In the genomic region with DNA sequence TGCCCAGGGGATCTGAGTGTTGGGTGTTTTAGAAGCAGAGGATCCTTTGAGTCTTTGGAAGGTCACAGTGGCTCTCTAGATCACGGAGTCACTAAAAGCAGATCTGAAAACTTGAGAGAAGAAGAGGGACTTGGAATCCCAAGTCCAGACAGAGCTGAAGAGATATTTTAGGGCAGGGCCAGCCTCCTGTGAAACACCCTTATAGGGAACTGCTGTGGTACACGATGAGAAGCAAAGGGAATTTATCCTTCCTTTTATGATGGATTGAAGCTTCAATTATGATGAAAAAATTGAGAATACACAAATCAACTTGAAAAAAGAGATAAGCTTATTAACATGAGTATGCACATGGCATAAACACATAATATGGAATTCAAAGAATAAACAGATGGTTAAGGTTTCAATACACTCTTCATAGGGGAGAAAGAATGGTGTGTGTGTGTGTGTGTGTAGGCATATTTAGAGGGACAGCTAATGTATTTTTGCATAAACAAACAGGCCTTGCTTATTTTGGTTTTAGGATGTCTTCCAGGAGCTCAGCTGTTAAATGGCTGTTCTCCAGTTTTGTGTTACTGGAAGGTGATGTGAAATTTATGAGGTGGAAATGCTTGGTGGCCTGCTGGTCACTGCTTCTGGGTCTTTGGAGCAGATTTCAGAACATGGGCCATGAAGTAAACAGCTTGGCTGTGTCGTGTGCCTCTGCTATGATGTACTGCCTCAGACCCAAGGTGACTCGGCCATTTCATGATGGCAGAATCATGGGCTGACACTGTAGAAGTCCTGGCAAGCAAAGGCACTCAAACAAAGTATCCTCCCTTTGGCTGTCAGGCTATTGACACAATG, we compare ENCODE assay signal across 19 mouse cellular contexts.
DNase-seq lines count a peak whose midpoint lies in the region; ATAC-seq lines count a peak whose summit lies in the region.
"Had no signal": no experiment of that assay in that cellular context is flagged by ENCODE, and none has a peak within 500 bp of the region (broad histone marks: within the 10 kb centered on the region; RNA-seq: fewer than 3 reads in every experiment).

No protein-coding gene starts in this region.

- H3K27ac ChIP-seq in hindbrain, embryonic 15.5 days (replicated peaks) = peak overlapping the region; percentile 23; the same call in 1 of the 2 replicates
- no peak overlapping the region for H3K27ac ChIP-seq in hindbrain, embryonic 14.5 days
- H3K27ac ChIP-seq in intestine, embryonic 15.5 days = 0 out of 2 replicates have a peak overlapping the region, but pooled peaks have one; percentile 14
- H3K27ac ChIP-seq: embryonic facial prominence, embryonic 12.5 days; heart, embryonic 15.5 days; hindbrain, embryonic 10.5 days; neural tube, embryonic 12.5 days had no signal

- WGBS in hindbrain, embryonic 15.5 days = 77% methylated on average over 4 of the region's 4 CpGs
- 78% methylated on average over 4 of the region's 4 CpGs for WGBS in hindbrain, embryonic 14.5 days
- WGBS in intestine, embryonic 15.5 days = 54% methylated on average over 4 of the region's 4 CpGs

- no peaks in the 10 kb centered on the region for H3K9me3 ChIP-seq in hindbrain, embryonic 15.5 days
- no peaks in the 10 kb centered on the region for H3K9me3 ChIP-seq in hindbrain, embryonic 14.5 days (ENCODE audit: control insufficient read depth, low read length)
- H3K9me3 ChIP-seq in intestine, embryonic 15.5 days = no peaks in the 10 kb centered on the region
- H3K9me3 ChIP-seq: embryonic facial prominence, embryonic 12.5 days; heart, embryonic 15.5 days; neural tube, embryonic 12.5 days had no signal

- no peaks in the 10 kb centered on the region for H3K27me3 ChIP-seq in hindbrain, embryonic 15.5 days
- no peaks in the 10 kb centered on the region for H3K27me3 ChIP-seq in hindbrain, embryonic 14.5 days (ENCODE audit: control insufficient read depth, insufficient read depth, low read length)
- H3K27me3 ChIP-seq in intestine, embryonic 15.5 days (replicated peaks) = no peaks in the 10 kb centered on the region
- H3K27me3 ChIP-seq: CH12.LX; embryonic facial prominence, embryonic 12.5 days; heart, embryonic 15.5 days; neural tube, embryonic 12.5 days had no signal

- peaks cover 31% of the 10 kb centered on the region for H3K4me1 ChIP-seq in hindbrain, embryonic 15.5 days (replicated peaks)
- peaks cover 20% of the 10 kb centered on the region for H3K4me1 ChIP-seq in hindbrain, embryonic 14.5 days (replicated peaks; ENCODE audit: control insufficient read depth, insufficient read depth, low read length)
- peaks cover 9% of the 10 kb centered on the region; the same call in 1 of the 2 replicates for H3K4me1 ChIP-seq in intestine, embryonic 15.5 days (replicated peaks)
- H3K4me1 ChIP-seq: neural tube, embryonic 12.5 days had no signal

- ATAC-seq in hindbrain, embryonic 15.5 days (ENCODE audit: low FRiP score, low read depth) = no peak
- no peak for ATAC-seq in hindbrain, embryonic 14.5 days (ENCODE audit: low FRiP score)
- ATAC-seq in intestine, embryonic 15.5 days = no peak
- ATAC-seq: forebrain, embryonic 16.5 days; liver, postnatal 0 days had no signal

- H3K9ac ChIP-seq in hindbrain, embryonic 15.5 days = no peak overlapping the region
- H3K9ac ChIP-seq in hindbrain, embryonic 14.5 days = no peak overlapping the region
- H3K9ac ChIP-seq in intestine, embryonic 15.5 days = no peak overlapping the region
- H3K9ac ChIP-seq: embryonic facial prominence, embryonic 12.5 days; heart, embryonic 15.5 days; liver, postnatal 0 days; neural tube, embryonic 12.5 days had no signal

- intact Hi-C loops in left cerebral cortex, postnatal 25 days (cut with DNase I) = no loop called here

- DNase-seq in hindbrain, embryonic 14.5 days (ENCODE audit: low spot score) = no peak
- peak; percentile 41 for DNase-seq in kidney, postnatal 14 days
- DNase-seq in lung, postnatal 25 days (ENCODE audit: low spot score) = peak; percentile 53
- DNase-seq in left cerebral cortex, postnatal 25 days (ENCODE audit: low spot score in 2 of 2) = no peak
- DNase-seq in heart, adult 18-20 months = no peak
- DNase-seq in gastrocnemius, postnatal 10 days = no peak
- DNase-seq: adrenal gland, postnatal 14 days; liver; liver, postnatal 0 days; thymus, postnatal 4 days had no signal

- no peaks in the 10 kb centered on the region for H3K36me3 ChIP-seq in hindbrain, embryonic 15.5 days
- no peaks in the 10 kb centered on the region for H3K36me3 ChIP-seq in hindbrain, embryonic 14.5 days (replicated peaks; ENCODE audit: control insufficient read depth, insufficient read depth)
- no peaks in the 10 kb centered on the region for H3K36me3 ChIP-seq in intestine, embryonic 15.5 days
- H3K36me3 ChIP-seq: embryonic facial prominence, embryonic 12.5 days; heart, embryonic 15.5 days; hindbrain, embryonic 10.5 days; neural tube, embryonic 12.5 days had no signal

- no peak overlapping the region for H3K4me2 ChIP-seq in hindbrain, embryonic 15.5 days
- no peak overlapping the region for H3K4me2 ChIP-seq in hindbrain, embryonic 14.5 days (replicated peaks)
- no peak overlapping the region for H3K4me2 ChIP-seq in intestine, embryonic 15.5 days (replicated peaks)
- H3K4me2 ChIP-seq: embryonic facial prominence, embryonic 12.5 days; heart, embryonic 15.5 days; midbrain, embryonic 11.5 days; neural tube, embryonic 12.5 days had no signal

- H3K4me3 ChIP-seq in hindbrain, embryonic 15.5 days = no peak overlapping the region
- no peak overlapping the region for H3K4me3 ChIP-seq in hindbrain, embryonic 14.5 days (replicated peaks; ENCODE audit: low read length)
- no peak overlapping the region for H3K4me3 ChIP-seq in intestine, embryonic 15.5 days (replicated peaks)
- H3K4me3 ChIP-seq: embryonic facial prominence, embryonic 12.5 days; heart, embryonic 15.5 days; hindbrain, embryonic 10.5 days; neural tube, embryonic 12.5 days had no signal

Comparison
In these comparisons a context has a peak if more than half of its experiments do, and no peak if none do; other contexts are left out.
1. DNase-seq: peak in kidney, postnatal 14 days (single experiment) and lung, postnatal 25 days (single experiment); none in hindbrain, embryonic 14.5 days (single experiment), left cerebral cortex, postnatal 25 days (0 of 2), heart, adult 18-20 months (0 of 2) and gastrocnemius, postnatal 10 days (single experiment).